Comparison of ENCODE assay signal across 22 mouse cellular contexts in genomic region chr3:58110911-58111476, GRCm38 (mm10).
"Had no signal": no experiment of that assay in that cellular context is flagged by ENCODE, and none has a peak within 500 bp of the region (broad histone marks: within the 10 kb centered on the region; RNA-seq: fewer than 3 reads in every experiment).

No protein-coding gene starts in this region.

- H3K27me3 ChIP-seq: limb, embryonic 13.5 days; liver, embryonic 12.5 days; liver, embryonic 15.5 days; lung, embryonic 15.5 days; megakaryocyte, embryonic 14.5 days; midbrain, embryonic 13.5 days; neural tube, embryonic 13.5 days; stomach, embryonic 15.5 days had no signal

- H3K9me3 ChIP-seq: limb, embryonic 10.5 days; limb, embryonic 13.5 days; liver, embryonic 12.5 days; liver, embryonic 15.5 days; lung, embryonic 15.5 days; megakaryocyte, embryonic 14.5 days; midbrain, embryonic 10.5 days; midbrain, embryonic 13.5 days; neural tube, embryonic 13.5 days; stomach, embryonic 15.5 days had no signal

- H3K27ac ChIP-seq: limb, embryonic 10.5 days; limb, embryonic 13.5 days; liver, embryonic 12.5 days; liver, embryonic 15.5 days; lung, embryonic 15.5 days; midbrain, embryonic 10.5 days; midbrain, embryonic 13.5 days; neural tube, embryonic 13.5 days; stomach, embryonic 15.5 days had no signal

- DNase-seq: liver; lung, adult 18-20 months; lung, postnatal 10 days; lung, postnatal 36 days; right cerebral cortex, adult 18-20 months; right cerebral cortex, postnatal 14 days; right cerebral cortex, postnatal 4 days; spleen, adult 18-20 months; thymus, postnatal 25 days had no signal

- H3K36me3 ChIP-seq: limb, embryonic 10.5 days; limb, embryonic 13.5 days; liver, embryonic 12.5 days; liver, embryonic 15.5 days; lung, embryonic 15.5 days; midbrain, embryonic 10.5 days; midbrain, embryonic 13.5 days; neural tube, embryonic 13.5 days; stomach, embryonic 15.5 days had no signal

- H3K4me1 ChIP-seq: limb, embryonic 10.5 days; limb, embryonic 13.5 days; liver, embryonic 12.5 days; liver, embryonic 15.5 days; lung, embryonic 15.5 days; megakaryocyte, embryonic 14.5 days; midbrain, embryonic 13.5 days had no signal

- H3K4me3 ChIP-seq: limb, embryonic 10.5 days; limb, embryonic 13.5 days; liver, embryonic 12.5 days; liver, embryonic 15.5 days; lung, embryonic 15.5 days; megakaryocyte, embryonic 14.5 days; midbrain, embryonic 10.5 days; midbrain, embryonic 13.5 days; myocyte; neural tube, embryonic 13.5 days; stomach, embryonic 15.5 days had no signal

- ATAC-seq: intestine, postnatal 0 days; liver, embryonic 12.5 days; midbrain, embryonic 13.5 days; midbrain, embryonic 16.5 days had no signal

- H3K4me2 ChIP-seq: limb, embryonic 13.5 days; liver, embryonic 12.5 days; liver, embryonic 15.5 days; lung, embryonic 15.5 days; midbrain, embryonic 13.5 days; neural tube, embryonic 13.5 days; stomach, embryonic 15.5 days had no signal

- H3K9ac ChIP-seq: limb, embryonic 13.5 days; liver, embryonic 12.5 days; liver, embryonic 15.5 days; lung, embryonic 15.5 days; midbrain, embryonic 13.5 days; neural tube, embryonic 13.5 days; stomach, embryonic 15.5 days had no signal
